Mouse (Mus musculus): Measurements from ENCODE around the gene Fam69a.

DNA sequence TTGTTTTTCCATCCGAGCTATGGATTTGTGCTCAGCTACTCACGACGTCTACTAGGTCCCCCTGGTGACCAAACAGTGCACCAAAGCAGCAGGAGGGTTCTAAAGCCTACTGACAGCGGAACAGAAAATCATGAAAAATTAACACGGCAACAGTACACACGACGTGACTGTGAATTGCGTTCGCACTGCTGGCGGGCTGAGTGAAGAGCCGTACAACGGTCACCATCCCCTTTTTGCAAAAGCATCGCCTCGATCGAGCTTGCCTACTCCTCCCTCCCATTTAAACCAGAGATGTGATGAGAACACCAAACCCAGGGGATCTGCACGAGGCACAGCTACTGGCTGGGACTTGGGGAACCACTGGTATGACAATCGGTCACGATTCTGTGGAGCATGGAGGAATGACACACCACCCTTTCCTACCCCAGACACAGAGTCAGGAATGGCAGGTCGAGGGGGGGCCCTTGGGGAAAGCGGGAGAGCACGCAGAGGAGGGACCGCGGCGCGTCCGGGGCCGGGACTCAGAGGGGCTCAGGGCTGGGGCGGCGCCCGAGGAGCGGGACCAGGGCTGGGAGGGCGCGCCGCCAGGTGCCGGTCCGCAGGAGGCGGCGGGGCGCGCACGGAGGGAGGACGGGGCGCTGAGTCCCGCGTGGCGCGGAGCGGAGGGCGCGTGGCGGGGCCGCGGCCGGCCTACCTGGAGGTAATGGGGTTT lies 474 bp downstream of the Fam69a start:
- TF ChIP-seq FLI1 (IDR thresholded peaks at IDR 0.05; ENCODE audit: low read length) (no peak), GATA1 (IDR thresholded peaks at IDR 0.05; ENCODE audit: borderline replicate concordance, low read length) (no peak)
